Mouse (Mus musculus): ENCODE measurements around the gene Pde4b.

The Pde4b gene

DNA sequence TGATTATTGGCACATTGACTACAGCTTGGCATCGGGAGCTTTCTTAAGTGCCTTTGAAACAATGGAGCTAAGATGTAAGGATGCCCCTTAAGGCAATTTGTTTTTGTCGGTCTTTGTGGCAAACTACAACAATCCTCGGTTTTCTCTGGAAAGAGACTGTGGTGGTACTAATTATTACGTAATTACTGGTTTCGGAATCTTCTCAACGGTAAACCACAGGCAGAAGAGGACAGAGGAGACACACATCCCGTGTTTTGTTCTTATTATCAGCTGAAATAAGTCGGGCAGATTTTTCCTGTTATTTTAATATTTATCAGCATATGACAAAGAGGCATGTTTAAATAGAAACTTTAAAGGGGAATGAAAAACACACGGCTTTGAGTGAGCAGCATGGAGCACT lies 420.0 kb downstream of the Pde4b start:
- DNase-seq (ENCODE audit: extremely low spot score) = no peak

DNA sequence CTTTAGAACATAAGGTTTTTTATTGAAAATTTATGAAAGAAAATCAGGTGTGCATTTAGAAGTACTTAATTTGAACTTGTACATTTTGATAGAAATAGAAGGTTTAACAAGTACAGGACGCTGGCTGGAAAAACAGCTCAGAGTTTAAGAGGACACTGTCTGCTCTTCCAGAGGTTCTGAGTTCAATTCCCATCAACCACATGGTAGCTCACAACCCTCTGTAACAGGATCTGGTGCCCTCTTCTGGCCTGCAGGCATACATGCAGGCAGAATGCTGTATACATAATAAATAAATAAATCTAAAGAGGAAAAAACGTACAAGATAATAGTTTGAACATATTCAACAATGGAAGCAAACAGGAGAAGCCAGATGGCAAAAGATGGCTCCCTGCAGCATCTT lies 420.4 kb downstream of the Pde4b start:
- DNase-seq (ENCODE audit: extremely low spot score) = no peak

DNA sequence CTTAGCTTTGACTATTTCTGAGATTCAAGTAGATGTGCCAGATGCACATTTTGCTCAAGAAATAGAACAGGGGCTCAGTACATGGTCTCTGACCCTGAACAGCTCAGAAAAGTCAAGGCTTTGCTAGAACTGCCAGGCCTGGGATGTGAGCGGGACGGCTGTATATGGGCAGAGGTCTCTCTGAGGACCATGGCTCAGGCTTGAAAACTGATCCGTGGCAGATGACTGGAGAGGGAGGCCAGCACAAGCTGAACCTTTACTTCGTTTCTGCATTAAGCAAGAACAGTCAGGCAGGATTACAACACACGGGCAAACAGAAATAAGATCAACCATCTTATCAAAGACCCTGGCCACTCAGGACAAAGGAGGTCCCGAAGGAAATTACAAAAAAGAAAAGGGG lies 422.7 kb downstream of the Pde4b start:
- no peak for DNase-seq (ENCODE audit: extremely low spot score)

DNA sequence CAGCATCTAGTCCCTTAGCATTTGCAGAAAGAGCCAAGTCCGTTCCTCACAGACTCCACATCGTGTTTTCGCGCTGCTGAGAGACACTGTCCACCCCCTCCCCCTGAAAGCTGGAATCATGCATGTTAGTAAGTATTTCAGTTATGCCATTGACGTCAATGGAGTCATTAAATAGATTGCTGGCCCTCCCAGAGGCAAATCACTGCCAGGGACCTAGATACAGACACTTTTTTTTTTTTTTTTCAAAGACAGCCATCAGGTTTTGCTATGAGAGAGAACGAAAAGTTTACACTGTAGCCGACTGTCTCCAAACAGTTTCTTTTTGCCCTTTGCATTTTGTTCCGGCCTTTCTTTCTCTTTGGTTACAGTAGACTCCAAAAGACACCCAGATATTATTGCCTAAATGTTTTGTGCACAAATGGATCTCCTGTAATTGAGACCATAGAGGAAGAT lies 423.6 kb downstream of the Pde4b start:
- DNase-seq (ENCODE audit: extremely low spot score) = peak; percentile 47

DNA sequence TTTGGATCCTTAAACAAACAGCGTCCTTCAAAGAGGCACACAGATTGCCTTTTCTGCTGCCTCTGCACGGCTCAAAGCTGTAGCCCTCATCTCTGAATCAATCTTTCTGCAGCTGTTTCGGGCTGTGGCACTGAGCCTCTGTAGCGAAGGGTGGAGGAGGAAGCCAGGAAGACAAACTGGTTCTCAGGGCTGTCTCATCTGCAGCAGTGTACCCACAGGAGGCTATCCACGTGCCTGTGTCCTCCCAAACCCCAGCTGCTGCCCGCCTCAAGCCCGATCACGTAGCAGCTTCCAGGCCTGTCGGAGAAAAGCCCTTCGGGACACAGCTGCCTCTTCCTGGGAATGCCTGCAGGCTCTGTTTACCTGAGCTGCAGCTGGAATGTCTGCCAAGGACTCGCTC lies 424.2 kb downstream of the Pde4b start:
- peak; percentile 24 for DNase-seq (ENCODE audit: extremely low spot score)

DNA sequence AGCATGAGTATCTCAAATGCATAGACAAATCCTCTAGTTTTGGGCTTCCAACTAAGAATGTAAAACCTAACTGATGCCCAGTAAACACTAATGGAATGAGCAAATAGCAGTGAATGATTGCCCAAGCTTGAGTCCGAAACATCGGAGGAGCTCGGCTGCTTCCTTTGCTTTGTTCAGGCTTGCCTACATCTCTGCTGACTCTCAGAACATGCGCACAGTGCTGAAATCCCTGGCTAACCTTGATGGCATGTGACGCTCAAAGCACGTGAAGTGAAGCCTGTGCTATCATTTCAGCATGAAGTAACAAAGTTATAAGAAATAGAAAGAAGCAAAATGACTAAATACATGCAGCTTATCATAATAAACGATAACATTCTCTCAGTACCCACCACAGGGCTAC lies 425.6 kb downstream of the Pde4b start:
- DNase-seq (ENCODE audit: extremely low spot score) = no peak

DNA sequence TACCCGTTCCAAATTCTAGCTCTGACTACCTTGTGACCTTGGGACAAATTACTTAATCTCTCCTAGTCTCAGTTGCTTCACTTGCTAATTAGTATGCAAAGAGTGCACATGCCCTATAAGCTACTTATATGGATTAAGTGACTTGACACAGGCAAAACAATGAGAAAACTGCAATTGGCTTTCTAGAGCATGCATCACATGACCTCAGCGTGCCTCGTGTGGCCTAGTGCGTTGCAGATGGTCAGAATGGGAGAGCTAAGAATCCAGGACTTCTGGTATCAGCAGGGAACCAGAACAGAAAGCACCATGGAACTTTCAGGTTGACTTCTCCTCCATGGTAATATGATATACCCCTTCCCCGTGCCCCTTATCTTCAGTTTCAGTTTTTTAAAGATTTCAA lies 426.2 kb downstream of the Pde4b start:
- DNase-seq (ENCODE audit: extremely low spot score) = no peak

DNA sequence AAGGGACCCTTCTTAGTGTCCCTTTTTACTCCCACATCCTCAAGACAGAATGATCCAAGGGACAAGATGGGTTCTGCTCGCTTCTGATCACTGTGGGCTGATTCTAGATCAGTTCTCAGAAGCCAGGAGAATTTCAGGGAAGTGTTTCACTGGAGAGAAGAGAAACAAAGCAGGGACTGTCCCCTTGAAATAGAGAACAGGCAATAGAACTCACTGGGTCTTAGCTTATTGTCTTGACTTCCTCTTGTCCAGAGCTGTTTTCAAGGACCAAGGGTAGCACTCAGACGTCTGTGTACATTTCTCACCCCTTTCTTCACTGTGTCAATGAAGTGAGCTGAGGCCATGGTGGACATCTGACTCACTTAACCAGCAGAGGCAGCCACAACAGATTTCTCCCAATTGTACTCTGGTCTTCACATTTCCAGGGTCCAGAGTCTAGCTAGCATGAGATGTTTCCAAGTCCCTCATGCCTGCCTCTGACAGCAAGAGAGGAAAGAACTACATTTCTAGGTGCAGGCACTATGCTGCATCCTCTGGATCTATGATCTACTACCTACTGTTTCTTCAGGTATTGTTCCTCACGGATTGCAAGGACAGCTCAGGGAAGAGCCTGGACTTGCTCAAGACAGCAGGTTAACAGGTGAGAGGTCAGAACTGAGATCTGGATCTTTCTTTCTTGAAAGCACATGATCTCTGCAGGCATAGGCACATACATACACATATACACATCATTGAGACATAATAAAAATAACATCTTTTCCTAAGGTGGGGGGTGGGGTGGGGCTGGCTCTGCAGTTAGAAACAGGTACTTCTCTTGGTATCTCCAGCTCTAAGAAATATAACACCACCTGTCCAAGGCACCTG lies 427.9 kb downstream of the Pde4b start:
- no peak for DNase-seq (ENCODE audit: extremely low spot score)

DNA sequence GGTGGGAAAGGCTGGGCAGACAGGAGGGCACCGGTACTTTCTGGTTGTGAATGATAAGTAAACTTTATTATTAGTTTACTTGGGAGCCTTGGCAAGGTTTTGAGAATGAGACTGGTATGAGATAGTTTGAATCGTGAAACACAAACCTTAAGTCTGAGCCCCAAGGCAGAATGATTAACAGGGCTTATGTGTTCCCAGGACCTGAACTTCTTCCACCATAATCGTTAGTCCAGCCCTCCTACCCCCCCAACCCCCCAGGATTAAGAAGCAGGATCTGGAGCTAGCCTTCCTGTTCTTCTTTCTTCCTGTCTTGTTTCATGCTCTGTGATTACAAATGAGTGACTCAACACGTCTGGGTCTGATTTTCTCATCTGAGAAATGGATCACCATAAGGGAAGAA lies 429.1 kb downstream of the Pde4b start:
- DNase-seq (ENCODE audit: extremely low spot score) = no peak

DNA sequence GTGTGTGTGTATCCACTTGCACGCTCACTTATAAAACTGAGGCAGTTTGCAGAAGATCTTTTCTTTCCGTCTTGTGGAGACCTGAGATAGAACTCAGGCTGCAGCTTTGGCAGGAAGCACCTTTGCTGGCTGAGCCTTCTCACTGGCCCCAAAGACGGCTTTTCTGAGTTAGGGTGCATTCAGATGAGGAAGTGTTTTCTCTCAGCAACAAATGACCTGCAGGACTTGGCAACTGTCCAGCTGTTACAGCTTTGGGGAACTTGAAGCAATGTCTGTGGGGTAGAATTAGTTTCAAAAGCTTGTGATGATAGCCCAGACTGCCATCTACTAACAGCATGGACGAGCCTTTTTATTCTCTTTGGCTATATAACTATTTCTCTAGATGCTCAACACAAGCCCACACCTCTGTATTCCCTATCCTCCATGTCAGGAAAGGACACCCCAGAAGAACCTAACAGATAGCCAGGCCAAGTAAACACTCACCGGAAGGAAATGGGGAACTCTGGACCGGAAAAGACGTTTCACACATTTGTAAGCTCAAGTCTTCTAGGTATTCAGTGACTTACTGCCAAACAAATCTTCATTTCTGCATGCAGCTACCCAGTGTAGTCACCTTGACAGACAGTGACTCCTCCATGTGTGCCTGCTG lies 429.8 kb downstream of the Pde4b start:
- DNase-seq (ENCODE audit: extremely low spot score) = no peak

DNA sequence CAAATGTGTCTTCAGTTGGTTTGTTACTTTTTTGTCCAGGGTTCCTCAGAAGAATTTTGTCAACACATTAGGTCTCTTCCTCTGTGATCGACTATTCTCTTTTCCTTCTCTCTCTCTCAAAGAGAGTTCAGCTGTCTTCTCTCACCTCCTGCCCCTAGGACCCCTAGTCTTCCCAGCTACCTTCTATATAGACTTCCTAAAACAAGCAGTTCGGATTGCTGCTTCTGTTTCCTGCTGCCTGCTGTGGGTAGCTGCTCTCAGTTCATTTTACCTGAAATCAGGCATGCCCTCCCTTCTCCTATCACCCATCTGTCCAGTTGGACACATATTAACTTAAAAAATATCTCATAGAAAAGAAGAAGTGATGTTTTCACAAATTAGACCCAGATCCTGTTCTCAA lies 430.3 kb downstream of the Pde4b start:
- no peak for DNase-seq (ENCODE audit: extremely low spot score)

DNA sequence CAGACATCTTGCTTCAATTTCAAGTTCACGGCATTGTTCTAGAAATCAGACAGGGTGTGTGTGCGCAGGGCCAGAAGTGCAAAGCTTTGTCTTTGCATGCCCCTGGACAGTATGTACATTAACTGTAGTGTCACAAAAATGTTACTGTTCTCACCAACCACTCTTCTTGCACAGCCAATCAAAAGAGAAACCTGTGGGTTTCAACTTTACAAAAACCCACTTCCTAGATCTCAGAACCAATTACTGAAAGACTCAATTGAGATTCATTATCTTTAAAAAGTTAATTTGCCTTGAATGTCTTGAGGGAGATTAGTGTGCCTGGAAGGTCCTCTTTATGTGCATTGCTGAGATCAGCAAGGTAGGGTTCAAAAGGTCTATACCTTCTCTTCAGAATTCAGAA lies 431.0 kb downstream of the Pde4b start:
- DNase-seq (ENCODE audit: extremely low spot score) = no peak

DNA sequence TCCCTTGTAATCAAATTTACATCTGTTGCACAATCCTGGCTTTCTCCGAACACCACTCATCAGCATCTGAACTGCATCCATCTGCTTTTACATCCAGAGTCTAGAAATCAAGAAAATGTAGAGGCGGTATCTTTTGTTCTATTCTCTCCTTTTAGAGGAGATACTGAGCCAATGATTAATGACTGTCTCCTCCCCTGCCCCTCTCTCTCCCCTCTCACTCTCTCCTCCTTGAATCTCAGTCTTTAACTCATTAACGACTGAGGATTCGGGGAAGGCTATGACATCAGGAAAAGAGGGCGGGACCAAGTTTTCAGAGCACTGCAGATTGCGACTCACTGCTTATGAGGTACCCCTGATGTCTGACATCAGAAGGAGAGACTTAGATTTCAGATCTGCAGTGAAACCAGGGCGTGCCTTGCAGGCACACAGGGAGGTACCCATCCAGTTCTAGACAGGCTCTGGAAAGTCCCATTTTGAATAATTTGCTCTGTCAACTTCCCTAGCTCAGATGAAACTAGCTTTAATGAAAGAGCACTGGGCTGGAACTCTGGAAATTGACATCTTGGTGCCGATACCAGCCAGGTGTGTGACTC lies 433.4 kb downstream of the Pde4b start:
- DNase-seq (ENCODE audit: extremely low spot score) = no peak

DNA sequence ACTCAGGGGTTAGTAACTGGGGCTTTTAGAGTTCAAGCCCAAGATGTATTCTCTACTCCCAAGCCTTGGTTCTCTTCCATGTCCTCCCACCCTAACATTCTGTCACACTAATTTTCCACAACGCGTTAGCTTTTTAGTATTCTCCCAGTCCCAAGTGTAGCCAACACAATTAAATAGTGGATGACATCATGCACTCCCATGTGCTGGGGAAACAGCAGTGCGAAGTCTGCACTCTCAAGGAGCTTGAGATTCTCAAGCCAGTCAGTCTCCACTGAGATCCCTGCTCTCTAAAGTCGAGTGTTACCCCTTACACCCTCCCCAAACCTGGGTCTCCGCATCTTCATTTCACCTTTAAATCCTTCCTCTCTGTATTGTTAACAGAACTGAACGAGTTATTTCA lies 434.1 kb downstream of the Pde4b start:
- no peak for DNase-seq (ENCODE audit: extremely low spot score)

DNA sequence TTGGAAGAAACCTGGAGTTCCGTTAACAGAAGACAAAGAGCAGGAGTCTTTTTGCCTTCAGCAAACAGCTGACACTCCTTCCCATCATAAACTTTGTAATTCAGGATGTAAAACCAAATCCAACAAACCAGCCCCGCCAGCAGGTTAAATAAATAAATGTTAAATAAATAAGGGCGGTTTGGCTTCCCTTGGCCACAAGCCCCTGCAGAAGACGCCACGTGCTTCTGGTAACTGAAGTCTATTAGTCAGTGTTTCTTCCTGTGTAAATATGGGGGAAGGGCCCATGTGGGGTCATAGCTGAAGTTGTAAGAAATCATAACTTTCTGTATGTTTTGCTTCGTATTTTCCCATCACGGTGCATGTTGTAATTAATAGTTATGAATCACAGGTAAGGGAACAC lies 440.0 kb downstream of the Pde4b start:
- no peak for DNase-seq (ENCODE audit: extremely low spot score)

DNA sequence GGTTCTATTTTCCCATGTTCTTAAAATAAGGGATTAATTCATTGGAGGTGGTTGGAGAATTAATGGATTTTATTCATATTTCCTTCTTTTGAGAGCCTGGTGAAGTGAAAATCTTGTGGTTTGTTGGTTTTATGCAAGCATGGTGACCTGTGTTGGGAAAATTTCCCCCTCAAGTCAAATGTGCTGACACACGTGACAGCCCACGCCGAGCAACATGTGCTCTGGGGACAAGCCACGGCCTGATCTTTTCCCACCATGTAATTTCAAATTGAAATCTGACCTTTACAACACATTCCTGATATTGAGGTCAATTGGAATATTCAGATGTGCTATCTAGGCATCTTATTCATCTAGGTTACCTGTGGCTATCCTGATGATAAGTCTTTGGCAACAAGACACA lies 443.5 kb downstream of the Pde4b start:
- no peak for DNase-seq (ENCODE audit: extremely low spot score)

DNA sequence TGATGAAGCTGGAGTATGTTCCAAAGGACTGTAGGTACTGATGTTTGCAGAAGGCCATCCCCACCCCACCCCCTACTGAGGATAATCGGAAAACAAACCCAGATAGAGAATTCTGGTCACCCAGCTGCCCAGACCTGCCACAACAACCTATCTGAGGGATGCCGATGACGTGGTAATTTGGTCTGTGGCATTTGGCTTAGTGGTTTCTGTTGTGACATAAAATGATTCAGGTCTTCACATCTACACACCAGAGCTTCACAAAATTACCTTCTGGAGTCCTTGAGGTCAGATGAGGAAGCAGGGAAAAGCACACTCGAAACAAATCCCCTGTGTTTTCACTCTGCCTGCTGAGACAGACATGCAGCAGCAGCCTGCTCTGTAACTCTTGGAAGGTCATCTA lies 444.4 kb downstream of the Pde4b start:
- no peak for DNase-seq (ENCODE audit: extremely low spot score)

DNA sequence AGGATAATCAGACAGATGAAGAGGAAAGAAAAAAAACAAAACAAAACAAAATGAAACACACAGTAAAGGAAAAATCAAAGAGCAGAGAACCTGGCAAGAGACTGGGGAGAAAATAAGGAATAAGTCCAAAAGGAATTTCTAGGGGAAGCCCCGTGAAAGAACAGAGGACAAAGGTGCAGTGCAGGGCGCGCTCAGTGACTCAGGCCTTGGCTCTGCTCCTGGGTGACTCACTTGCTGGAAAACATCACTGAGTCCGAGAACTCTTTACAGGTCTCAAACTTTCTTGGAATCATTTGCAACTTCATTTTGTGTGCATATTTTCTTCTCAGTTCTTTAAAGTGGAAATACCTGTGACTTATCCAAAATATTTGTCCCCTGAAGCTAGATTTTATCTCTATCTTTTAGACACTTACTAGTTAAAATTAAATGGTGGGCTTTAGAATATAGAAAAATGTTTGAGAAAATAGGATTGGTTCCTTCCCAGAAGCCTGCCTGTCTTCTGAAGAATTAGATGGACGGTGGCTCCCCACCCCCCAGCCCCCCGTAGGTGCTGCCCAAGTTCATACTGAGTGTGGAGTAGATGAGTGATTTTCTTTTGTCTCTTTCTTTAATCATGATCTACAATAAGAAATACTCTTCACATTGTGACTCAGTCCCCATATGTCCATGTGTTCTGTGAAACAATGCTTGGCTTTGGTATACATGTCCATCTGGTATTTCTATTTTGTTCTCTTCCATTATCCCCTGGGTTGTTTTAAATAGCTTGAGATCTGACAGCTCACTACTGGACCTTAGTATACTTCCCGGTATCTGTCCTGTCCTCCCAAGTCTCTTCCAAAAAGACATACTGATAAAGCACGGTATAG lies 446.1 kb downstream of the Pde4b start:
- DNase-seq (ENCODE audit: extremely low spot score) = no peak

DNA sequence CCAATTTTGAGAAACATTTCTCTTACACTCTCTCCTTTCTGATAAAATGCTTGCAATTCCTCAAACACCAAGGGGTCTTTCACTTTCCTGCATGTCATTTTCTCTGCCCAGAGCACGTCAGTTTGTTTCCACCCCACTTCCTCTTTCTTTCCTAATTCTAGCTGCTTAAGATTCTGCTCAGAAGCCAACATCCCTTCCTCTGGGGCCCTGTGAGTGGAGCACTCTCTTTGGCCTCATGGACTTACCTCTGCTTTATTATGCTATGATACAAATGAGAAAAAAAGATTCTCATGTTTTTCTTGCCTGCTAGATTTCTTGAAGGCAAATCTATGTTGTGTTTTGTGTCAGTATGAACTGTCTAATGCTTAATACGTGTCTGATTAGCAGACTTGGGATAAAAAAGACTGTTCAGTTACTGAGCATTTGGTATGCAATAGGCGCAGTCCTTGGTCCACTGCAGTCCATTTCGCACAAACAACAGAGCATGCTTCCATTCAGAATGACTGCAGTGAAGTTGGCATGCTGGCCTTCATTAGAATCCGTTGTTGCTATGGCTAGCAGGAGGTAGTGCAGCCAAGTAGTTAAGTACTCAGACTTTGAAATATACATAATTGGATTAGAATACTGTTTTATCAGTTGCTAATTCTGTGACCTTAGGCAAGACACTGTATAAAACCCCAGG lies 446.8 kb downstream of the Pde4b start:
- DNase-seq (ENCODE audit: extremely low spot score) = no peak

DNA sequence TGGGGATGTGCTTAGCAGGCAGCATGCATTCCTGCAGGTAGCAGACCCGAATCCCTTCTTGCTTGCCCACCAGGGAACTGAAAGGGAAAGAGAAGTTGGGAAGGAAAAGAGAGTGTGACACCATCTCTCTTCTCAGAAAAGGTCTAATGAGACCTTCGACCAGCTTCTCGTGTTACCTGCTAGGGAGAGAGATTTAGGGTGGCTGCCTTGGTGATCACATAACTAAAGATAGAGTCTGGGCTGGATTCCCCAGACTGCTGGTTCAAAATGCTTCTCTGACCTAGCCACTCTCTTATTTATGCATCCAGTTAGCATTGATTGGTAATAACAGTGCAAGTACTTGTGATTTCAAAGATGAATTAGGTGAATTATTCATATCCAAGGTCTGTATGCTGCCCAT lies 448.5 kb downstream of the Pde4b start:
- no peak for DNase-seq (ENCODE audit: extremely low spot score)

DNA sequence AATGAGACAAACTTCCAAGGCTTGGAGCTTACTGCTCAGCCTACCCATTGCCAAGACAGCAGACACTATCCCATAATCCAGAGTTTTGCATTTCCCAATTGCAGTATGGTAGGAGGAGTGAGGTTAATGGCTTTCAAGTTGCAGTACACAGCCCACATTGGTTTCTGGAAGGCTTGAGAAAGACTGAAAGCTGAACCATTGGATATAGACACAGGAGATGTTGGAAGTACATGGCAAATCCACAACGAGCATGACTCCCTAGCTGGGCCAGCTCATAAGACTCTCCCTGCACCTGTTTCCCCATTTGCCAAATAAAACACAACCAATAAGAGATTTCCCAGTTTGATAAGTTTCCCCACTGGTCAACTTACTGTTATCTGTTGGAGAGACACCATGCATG lies 450.9 kb downstream of the Pde4b start:
- no peak for DNase-seq (ENCODE audit: extremely low spot score)

DNA sequence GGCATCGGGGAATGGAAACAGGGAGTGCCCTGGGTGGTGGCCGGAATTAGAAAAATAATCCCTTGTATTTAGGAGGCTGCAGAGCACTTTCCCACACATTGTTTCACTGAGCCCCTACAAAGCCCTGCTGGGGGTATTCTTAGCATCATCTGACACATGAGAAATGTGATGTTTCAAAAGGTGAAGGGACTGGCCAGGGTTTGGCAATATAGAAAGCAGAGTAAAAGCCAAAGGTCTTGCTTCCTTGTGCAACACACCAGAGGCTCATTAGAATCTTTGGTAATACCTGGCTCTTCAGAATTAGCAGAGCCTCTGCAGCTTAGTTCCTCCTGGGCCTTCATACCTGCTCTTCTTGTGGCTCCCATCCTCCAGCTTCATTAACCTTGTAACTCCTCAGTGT lies 451.4 kb downstream of the Pde4b start:
- no peak for DNase-seq (ENCODE audit: extremely low spot score)
